Mouse (Mus musculus) erythroblast, embryonic 14.5 days (primary cell): ENCODE measurements around the gene Tnf.

Experiments
- GATA1 ChIP-seq: IDR thresholded peaks from 2 replicates; pipeline ENCODE4 v1.6.1; 2012; ENCODE audit warnings: low read length, inconsistent platforms, mixed read lengths
- TAL1 ChIP-seq: IDR thresholded peaks from 3 replicates; pipeline ENCODE4 v1.6.1; 2012; ENCODE audit warnings: low read length, inconsistent platforms, mixed read lengths

DNA sequence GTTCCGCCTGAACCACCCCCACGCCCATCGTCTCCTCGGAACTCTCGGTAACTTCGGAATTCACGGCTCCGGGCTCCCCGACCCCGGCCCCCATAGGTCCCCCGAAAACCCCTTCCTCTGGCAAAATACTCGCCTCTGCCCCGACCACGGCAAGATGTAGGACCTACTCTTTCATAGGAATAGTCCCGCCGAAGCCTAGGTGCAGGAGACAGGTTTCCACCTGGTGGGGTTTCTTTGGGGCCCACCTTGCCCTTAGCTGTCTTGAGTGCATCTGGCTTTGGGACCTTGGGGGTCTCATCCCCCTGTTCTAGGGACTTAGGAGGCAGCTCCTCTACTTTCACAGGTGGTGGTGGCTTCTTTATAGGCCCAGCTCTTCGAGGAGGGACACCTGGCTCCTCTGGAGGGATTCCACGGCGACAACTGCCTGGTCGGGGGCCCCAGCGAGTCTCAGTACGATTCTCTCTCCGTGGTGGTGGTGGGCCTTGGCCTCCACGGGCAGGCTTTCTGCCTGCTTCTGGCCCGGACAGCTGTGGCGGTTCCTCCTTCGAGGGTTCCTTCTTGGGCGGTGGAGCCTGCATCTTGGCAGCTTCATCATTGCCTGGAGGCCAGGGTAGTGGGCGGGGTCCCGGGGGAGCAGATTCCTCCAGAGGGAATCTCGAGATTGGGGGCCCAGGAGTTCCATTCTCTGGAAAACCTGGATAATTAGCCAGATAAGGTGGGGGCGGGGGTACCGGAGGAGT is 45.2 kb downstream of the Tnf start:
- no peak for TF ChIP-seq GATA1
- TF ChIP-seq TAL1: no peak
